Mouse (Mus musculus): ENCODE results near the gene Idh2.
"Not testable (repeated sequence)": the region's sequence is repeated elsewhere in the genome, so short reads cannot be mapped to it uniquely, and the experiment has no call there.

The Idh2 gene

GRCm38 (mm10) chr7:80115224-80115590, at the start of gene Idh2:
Gene Idh2, minus strand, starts transcription at chr7:80115392.
- DNase-seq (ENCODE audit: low read depth) = peak; percentile 94

- peak; percentile 61 for DNase-seq (ENCODE audit: low read depth)
Measured at GRCm38 (mm10) chr7:80160945-80161306, 45.7 kb upstream of the Idh2 start.

GRCm38 (mm10) chr7:80160293-80160944, 45.2 kb upstream of the Idh2 start:
- DNase-seq (ENCODE audit: low read depth) = peak; percentile 27

- no peak for DNase-seq (ENCODE audit: low read depth)
Measured at GRCm38 (mm10) chr7:80158496-80159268, 43.5 kb upstream of the Idh2 start.

GRCm38 (mm10) chr7:80156711-80157227, 41.6 kb upstream of the Idh2 start:
- DNase-seq (ENCODE audit: low read depth) = peak; percentile 68

GRCm38 (mm10) chr7:80154689-80155088, 39.5 kb upstream of the Idh2 start:
- DNase-seq (ENCODE audit: low read depth) = no peak

GRCm38 (mm10) chr7:80152756-80153155, 37.6 kb upstream of the Idh2 start:
- DNase-seq (ENCODE audit: low read depth) = no peak

GRCm38 (mm10) chr7:80152152-80152551, 37.0 kb upstream of the Idh2 start:
- peak; percentile 48 for DNase-seq (ENCODE audit: low read depth)

GRCm38 (mm10) chr7:80149356-80149755, 34.2 kb upstream of the Idh2 start:
- no peak for DNase-seq (ENCODE audit: low read depth)

- DNase-seq (ENCODE audit: low read depth) = no peak
Measured at GRCm38 (mm10) chr7:80146077-80146476, 30.9 kb upstream of the Idh2 start.

GRCm38 (mm10) chr7:80144695-80145094, 29.5 kb upstream of the Idh2 start:
- DNase-seq (ENCODE audit: low read depth) = no peak

- no peak for DNase-seq (ENCODE audit: low read depth)
Measured at GRCm38 (mm10) chr7:80143331-80144273, 28.4 kb upstream of the Idh2 start.

- peak; percentile 91 for DNase-seq (ENCODE audit: low read depth)
Measured at GRCm38 (mm10) chr7:80140815-80141214, 25.6 kb upstream of the Idh2 start.

- no peak for DNase-seq (ENCODE audit: low read depth)
Measured at GRCm38 (mm10) chr7:80138375-80138774, 23.2 kb upstream of the Idh2 start.

- DNase-seq (ENCODE audit: low read depth) = no peak
Measured at GRCm38 (mm10) chr7:80135173-80135532, 20.0 kb upstream of the Idh2 start.

- DNase-seq (ENCODE audit: low read depth) = peak; percentile 97
Measured at GRCm38 (mm10) chr7:80134454-80135172, 19.4 kb upstream of the Idh2 start.

GRCm38 (mm10) chr7:80132541-80132940, 17.3 kb upstream of the Idh2 start:
- peak; percentile 86 for DNase-seq (ENCODE audit: low read depth)

- DNase-seq (ENCODE audit: low read depth) = not testable (repeated sequence)
Measured at GRCm38 (mm10) chr7:80131315-80131714, 16.1 kb upstream of the Idh2 start.

GRCm38 (mm10) chr7:80130344-80131055, 15.3 kb upstream of the Idh2 start:
- DNase-seq (ENCODE audit: low read depth) = peak; percentile 39

- DNase-seq (ENCODE audit: low read depth) = peak; percentile 73
Measured at GRCm38 (mm10) chr7:80129278-80129677, 14.1 kb upstream of the Idh2 start.

- peak; percentile 35 for DNase-seq (ENCODE audit: low read depth)
Measured at GRCm38 (mm10) chr7:80123672-80124071, 8.5 kb upstream of the Idh2 start.

All from NIH3T3 (cell line).